Mouse (Mus musculus) spleen, postnatal 14 days (tissue): ENCODE measurements around the gene Atad3a.
"Not testable (repeated sequence)": the region's sequence is repeated elsewhere in the genome, so short reads cannot be mapped to it uniquely, and the experiment has no call there.

Source experiments
- DNase-seq, 2 experiments: peaks; one replicate each; pipeline ENCODE4 v3.0.0; 2021 to 2022; ENCODE audit warnings: low spot score in 2 of 2

Gene Atad3a

DNA sequence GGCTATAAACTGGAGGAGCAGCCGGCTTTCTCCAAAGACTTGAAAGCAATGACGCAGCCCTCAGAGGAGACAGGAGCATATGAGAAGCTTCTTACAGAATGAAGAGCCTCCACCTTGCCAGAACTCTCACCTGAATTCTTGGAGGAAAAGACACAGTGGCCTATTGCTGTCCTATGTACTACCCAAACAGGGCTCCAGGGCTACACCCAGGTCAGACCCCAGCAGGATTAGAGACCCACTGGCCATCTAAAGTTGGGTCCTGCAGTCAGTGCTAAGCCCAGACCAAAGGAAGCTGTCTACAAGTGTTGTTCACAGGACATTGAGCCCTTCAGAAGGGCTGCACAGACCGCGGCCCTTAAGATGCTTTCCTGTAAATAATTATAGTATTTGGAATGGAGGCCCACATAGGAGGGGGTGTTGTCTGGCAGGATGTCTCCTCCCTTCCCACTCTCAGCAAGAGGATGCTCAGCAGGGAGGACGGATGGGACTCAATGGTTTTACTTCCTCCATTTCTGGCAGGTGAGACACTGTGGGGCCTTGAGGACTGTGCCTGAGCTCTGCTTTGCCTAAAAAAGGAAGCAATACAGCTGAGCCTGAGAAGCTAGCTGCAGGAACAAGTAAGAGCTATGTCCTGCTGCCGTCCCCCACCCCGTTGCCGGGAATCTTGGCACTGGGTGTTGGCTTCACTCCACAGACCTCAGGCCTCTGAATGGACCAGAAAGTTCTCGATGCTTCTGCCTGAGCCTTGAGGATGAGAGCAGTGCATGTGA is 14.3 kb upstream of the Atad3a start:
- DNase-seq, result no peak

DNA sequence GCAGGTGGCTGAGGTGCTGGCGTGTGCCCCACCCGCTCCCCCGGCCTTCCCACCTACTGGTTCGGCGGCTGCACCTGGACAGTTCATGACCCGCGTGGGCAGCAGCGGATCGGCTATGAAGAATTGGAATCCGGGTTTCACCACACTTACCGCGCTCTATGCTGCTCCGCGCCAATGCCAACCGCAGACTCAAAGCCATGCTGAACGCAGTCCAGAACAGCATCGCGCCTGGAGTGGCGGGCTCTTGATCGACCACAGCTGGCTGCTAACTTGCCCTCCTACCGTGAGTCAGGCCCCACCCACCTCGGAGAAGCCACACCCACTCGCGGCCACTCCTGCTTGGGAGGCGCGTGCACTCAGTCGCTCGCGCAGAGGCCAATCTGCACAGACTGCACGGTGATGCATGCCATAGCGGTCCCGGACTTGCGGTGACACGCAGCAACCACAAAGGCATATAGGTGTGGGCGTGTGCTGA is 13.4 kb upstream of the Atad3a start, which contains the start of gene Vwa1:
Vwa1 (minus strand) TSS at position 419 of the 475 bp plus-strand sequence.
- DNase-seq, result peak; percentile 75 to 80

GRCm38 (mm10) chr4:155773335-155774078 is 12.6 kb upstream of the Atad3a start:
- DNase-seq, result no peak

GRCm38 (mm10) chr4:155772786-155773185 is 11.9 kb upstream of the Atad3a start:
- DNase-seq, result no peak

DNA sequence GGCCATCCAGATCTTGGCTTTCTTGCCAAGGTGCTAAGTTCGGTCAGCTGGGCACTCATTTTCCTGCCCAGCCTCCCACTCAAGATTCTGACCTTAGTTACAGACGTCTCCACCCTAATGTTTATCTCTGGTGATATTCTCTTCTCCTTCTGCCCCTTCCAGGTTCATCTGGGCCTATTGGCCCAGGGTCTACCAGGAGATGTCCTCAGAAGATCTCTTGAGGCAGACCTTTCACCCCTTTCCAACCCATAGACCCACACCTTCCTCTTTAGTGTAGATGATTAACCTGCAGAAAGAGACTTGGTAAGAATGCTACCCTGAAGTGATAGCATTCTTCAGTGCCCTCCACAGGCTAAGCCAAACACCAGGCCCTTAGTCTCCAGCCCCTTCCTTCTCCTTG is 10.8 kb upstream of the Atad3a start:
- DNase-seq, result no peak

- DNase-seq, result no peak
These were observed 9.7 kb upstream of the Atad3a start for GRCm38 (mm10) chr4:155770626-155771025.

DNA sequence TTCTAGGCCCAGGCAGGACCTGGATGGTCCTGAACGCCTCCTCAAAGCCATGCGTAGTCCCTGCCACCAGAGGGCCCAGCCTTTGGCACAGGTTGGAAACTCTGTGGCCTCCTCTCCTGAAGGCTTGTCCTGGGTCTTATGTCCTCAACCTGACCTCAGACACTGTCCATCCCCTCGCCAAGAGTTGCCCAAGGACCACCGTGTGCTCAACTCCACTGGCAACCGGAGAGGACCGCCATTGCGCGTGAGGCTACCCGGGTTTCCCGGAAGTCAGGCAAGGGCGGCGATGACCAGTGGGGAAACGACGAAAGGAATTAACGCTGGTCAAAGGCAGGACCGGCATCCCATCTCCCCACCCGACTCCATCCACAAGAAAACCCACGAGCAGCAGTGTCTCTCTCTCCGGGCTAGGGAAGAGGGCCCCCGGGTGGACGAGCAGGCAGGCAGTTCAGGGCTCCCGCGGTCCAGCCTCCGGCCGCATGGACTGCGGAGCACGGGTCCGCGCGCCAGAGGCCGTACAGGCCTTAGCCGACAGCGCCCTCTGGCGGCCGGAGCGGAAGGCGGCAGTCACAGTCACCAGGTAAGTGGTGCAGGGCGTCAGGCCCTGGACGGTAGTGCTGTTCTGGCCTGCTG is 9.1 kb upstream of the Atad3a start:
- peak; percentile 79 to 90 for DNase-seq

- DNase-seq, result no peak
These were observed 8.6 kb upstream of the Atad3a start for GRCm38 (mm10) chr4:155769496-155769879.

DNA sequence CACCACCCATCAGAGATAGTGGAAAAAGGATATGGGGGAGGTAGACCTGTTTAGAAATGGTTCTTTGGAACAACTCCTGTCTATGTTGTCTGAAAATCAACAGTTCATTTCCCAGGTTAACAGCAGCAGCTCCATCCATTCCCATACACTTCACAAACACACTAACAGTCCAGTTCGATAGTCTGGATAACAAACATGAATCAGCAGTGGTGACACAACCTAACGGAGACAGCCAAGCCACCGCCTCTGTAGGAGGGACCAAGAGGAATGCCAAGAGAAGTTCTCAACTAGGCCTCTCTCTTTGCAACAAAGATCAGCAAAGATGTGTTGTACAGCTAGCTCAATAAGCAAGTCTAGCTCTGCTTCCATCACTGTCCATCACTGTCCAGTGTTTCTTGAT is 1.5 kb upstream of the Atad3a start:
- no peak for DNase-seq

- DNase-seq, result no peak
These were observed 635 bp upstream of the Atad3a start for GRCm38 (mm10) chr4:155761356-155762099.

- no peak for DNase-seq
These were observed 856 bp downstream of the Atad3a start for GRCm38 (mm10) chr4:155759862-155760612.

DNA sequence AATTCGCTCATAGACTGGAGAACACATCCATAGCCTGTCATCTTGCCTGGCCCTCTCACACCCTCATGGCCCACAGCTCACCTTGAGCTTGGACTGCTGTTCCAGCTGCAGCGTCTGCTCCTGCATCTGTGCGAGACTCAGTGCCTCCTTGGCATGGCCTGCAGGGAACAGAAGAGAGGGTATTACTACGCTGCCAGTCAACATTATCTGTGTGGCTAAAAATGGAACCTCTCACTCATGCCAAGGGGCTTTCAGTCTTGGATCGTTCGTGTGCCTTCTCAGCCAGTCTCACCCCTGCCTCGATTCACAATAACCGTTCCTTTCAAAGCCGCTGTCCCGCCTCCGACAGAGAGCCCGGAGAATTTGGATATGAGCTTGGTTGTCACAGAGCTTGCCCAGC is 3.9 kb downstream of the Atad3a start:
- DNase-seq, result no peak

DNA sequence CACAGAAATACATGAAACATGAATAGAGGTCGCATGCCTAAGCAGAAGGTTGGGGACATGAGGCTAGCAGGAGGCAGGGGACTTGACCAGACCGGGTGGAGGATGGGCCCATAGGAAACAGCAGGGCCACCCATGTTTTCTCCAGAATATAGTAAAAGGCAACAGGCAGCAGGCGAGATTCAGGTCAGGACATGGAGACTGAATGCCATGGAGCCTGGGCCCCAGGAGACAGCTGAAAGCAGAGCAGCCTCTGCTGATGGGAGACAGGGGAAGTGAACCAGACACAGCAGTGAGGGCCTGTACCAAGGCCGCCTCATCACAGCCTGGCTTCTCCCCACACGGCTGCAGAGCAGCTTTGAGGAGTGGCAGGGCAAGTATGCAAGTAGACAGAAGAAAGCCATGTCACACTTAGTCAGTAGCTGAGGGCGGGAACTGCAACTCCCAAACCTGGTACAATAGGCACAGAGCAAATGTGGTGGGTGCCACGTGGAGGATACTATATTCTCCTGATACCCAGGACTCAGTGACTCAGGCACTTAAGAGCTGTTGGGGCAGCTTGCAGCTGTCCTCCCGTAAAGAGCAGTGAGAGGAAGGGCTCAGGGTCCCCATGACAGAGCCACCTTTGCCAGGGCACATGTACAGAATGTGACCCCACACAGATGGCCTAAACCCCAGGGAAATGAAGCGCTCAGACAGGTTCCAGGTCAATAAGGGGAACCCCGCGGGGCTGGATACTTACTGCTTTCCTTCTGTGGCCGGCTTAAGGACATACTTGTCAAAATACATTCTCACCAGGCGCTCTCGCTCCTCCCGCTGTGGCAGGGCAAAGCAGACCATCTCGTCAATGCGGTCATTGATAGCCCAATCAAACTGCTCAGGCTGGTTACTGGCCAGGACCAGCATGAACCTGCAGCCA is 14.1 kb downstream of the Atad3a start:
- no peak for DNase-seq

DNA sequence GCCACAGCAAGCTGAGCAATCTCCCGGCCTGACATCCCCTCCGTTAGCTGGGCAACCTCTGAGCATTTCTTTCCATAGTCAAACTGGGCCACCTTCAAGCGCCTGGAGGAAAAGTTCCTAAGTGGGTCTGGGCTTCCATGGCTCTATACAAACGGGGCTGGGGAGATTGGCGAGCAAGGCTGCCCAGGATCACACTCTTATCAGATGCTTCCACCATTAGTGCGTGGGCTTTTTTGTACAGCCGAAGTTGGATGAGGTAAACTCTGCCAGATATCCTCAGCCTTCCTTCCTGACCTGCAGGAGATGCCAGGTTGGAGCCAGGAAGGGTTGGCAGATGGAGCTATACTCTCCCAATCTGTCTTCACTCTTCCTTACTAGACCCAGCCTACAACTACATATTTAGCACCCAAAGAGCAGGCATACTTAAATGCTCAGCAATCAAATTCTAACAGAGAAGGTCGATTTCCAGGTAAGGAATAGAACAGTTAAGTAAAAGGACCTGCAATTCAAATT is 14.8 kb downstream of the Atad3a start:
- no peak for DNase-seq

DNA sequence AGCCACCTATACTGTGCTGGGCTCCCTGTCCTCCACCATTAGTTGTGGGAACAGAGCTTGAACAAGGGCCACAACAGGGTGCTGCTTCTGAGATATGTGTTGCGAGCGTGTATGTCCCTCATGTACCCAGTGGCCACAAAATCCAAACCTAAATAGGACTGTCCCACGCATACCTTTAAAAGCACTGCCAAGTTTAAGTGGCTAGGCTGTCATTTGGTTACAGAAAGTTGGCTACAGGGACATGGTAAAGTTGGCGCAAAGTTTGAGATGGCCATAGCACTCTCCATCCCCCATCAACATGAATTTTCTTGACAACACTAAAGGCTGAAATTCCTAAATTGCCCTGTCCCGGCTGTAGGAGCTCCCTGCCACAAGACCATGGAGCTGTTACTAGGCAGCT is 15.8 kb downstream of the Atad3a start:
- DNase-seq, result no peak

DNA sequence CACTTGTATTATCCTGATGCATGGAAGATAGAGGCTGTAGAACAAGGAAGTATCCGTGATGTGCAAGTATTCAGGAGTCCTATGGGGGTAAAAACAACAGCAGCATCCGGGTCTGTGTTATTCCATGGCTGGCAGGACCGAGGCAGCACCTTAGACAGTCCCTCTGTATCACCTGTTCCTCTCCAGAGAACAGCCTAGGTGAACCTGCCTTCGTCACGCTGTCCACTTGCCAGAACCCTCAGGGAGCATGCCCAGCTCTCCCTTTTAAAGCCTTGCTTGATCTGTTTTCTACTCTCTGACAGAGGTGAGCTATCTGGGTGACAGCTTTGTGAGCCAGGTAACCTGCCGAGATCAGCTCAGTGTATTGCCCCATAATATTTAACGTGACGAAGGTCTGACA is 16.4 kb downstream of the Atad3a start:
- no peak for DNase-seq

- no peak for DNase-seq
These were observed 18.2 kb downstream of the Atad3a start for GRCm38 (mm10) chr4:155742684-155743083.

DNA sequence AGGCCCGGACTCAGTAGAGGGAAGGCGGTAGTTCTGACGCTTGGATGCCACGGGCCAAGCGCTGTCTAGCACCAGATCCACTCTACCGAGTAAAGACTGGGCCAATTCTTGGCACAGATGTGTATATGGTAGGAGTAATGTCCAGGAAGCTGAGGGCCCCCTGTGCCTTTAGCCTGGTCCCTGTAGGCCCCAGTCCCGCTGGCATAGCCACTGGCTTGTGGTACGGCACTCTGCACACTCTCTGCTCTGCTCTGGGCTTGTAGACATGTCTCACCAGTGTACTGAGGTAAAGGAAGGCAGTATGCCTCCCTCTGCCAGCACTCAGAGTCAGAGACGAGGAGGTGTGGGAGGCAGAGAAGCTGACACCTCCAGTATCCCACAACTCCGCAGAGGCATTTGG is 20.2 kb downstream of the Atad3a start:
- DNase-seq, result not testable (repeated sequence)

- no peak for DNase-seq
These were observed 20.9 kb downstream of the Atad3a start for GRCm38 (mm10) chr4:155739741-155740636.
